Mouse (Mus musculus): ENCODE measurements around the gene Susd4. TPM values are rescaled to one million over a fixed set of nuclear protein-coding genes. Genes with fewer than 3 reads are reported as not detected.

The Susd4 gene
- polyA plus RNA-seq, 1 experiment from 2014 or later: 18.9 TPM

DNA sequence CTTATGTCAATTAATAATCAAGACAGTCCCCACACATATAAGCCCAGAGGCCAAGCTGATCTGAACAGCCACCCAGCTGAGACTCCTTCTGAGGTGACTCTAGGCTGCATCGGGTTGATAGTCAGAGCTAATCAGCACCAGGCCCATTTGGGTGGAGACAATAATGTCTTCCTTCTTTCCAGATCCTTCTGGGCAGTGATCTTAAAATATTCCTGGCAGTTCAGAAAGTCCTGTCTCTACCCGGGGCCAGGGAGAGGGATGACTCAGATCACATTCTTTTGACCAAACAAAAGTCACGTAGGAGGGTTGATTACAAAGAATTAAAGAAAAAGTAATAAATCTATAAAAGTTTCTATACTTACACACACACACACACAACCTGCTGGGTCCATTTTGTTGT, 180.3 kb downstream of the Susd4 start:
- Histone ChIP-seq H3K4me1 (ENCODE audit: control insufficient read depth, insufficient read depth, low read length) (no peaks in the 10 kb centered on the region), H3K9me3 (ENCODE audit: control insufficient read depth, low read depth, low read length) (no peaks in the 10 kb centered on the region), H3K27ac (ENCODE audit: low read length) (no peak overlapping the region), H3K4me3 (ENCODE audit: low read depth, low read length) (no peak overlapping the region), H3K36me3 (ENCODE audit: control insufficient read depth, insufficient read depth, low read length) (no peaks in the 10 kb centered on the region), H3K4me2 (replicated peaks; ENCODE audit: low read depth, low read length) (no peak overlapping the region), H3K9ac (replicated peaks; ENCODE audit: low read depth, low read length) (no peak overlapping the region), H3K27me3 (ENCODE audit: control insufficient read depth, insufficient read depth, low read length) (no peaks in the 10 kb centered on the region)
- 79% methylated on average over 3 of the region's 3 CpGs for WGBS
- ATAC-seq (ENCODE audit: insufficient number of reproducible peaks, insufficient read depth, low FRiP score, low read depth): no peak

DNA sequence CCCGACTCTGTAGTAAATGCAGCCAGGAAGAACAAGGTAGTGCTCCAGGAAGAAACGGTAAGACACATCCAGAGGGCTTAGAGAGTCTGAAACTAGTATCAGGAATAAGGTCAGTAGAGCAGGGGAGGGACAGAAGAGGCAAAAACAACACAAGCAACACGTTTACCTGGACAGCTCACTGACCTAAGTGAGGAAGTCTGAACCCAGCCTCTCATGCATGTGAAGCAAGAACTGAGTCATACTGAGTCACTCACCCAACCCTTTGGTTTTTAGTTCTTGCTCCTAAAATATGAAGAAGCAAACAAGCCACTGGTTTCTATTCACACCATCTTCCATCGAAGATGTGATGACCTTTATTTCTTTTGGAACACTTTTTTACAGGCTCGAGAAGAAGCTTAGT, 181.0 kb downstream of the Susd4 start:
- no peak overlapping the region for H3K4me3 ChIP-seq (ENCODE audit: low read depth, low read length)
- H3K9ac ChIP-seq (replicated peaks; ENCODE audit: low read depth, low read length): no peak overlapping the region
- no peak overlapping the region for H3K4me2 ChIP-seq (replicated peaks; ENCODE audit: low read depth, low read length)
- H3K4me1 ChIP-seq (ENCODE audit: control insufficient read depth, insufficient read depth, low read length): no peaks in the 10 kb centered on the region
- H3K27me3 ChIP-seq (ENCODE audit: control insufficient read depth, insufficient read depth, low read length): no peaks in the 10 kb centered on the region
- no peak overlapping the region for H3K27ac ChIP-seq (ENCODE audit: low read length)
- no peak for ATAC-seq (ENCODE audit: insufficient number of reproducible peaks, insufficient read depth, low FRiP score, low read depth)
- 71% methylated on average over 5 of the region's 5 CpGs for WGBS
- no peaks in the 10 kb centered on the region for H3K36me3 ChIP-seq (ENCODE audit: control insufficient read depth, insufficient read depth, low read length)
- H3K9me3 ChIP-seq (ENCODE audit: control insufficient read depth, low read depth, low read length): no peaks in the 10 kb centered on the region

DNA sequence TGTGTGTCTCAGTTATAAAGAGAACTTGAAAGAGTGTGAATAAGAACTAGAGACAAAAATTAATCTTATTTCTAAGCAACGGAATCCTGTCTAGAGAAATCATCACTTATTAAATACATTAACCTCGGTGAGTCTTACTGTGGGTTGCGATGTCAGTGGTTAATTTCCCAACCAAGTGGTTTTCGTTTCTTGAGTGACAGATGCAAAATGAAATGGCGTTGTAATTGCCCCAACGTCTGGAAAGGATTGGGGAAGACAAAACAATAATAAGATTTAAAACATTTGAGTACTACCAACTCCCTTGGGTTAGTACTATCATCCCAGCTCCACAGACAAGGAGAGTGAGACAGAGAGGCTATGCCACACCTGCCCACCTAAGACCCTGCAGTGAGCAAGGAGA, 181.9 kb downstream of the Susd4 start:
- WGBS: 67% methylated on average over 6 of the region's 6 CpGs
- Histone ChIP-seq H3K4me2 (replicated peaks; ENCODE audit: low read depth, low read length) (no peak overlapping the region), H3K27me3 (ENCODE audit: control insufficient read depth, insufficient read depth, low read length) (no peaks in the 10 kb centered on the region)

More for the DNA sequence above, 181.9 kb downstream of the Susd4 start:
- H3K36me3 ChIP-seq (ENCODE audit: control insufficient read depth, insufficient read depth, low read length): no peaks in the 10 kb centered on the region
- no peak overlapping the region for H3K27ac ChIP-seq (ENCODE audit: low read length)
- ATAC-seq (ENCODE audit: insufficient number of reproducible peaks, insufficient read depth, low FRiP score, low read depth): no peak
- no peak overlapping the region for H3K9ac ChIP-seq (replicated peaks; ENCODE audit: low read depth, low read length)
- no peak overlapping the region for H3K4me3 ChIP-seq (ENCODE audit: low read depth, low read length)
- H3K4me1 ChIP-seq (ENCODE audit: control insufficient read depth, insufficient read depth, low read length): no peaks in the 10 kb centered on the region
- no peaks in the 10 kb centered on the region for H3K9me3 ChIP-seq (ENCODE audit: control insufficient read depth, low read depth, low read length)

Other genes starting within 250 kb of the Susd4 start
- gene Capn2, start 246.3 kb upstream of the Susd4 start, polyA plus RNA-seq (2014; fragmentation: Nextera tagmentation; extraction: Ambion mirVana): 89.2 and 96.4 TPM in 2 replicates
- 1.1 and 1.5 TPM in 2 replicates for gene Capn8, start 198.9 kb upstream of the Susd4 start, polyA plus RNA-seq (2014; fragmentation: Nextera tagmentation; extraction: Ambion mirVana)
- not detected in 2 replicates for gene Ccdc185, start 14.7 kb upstream of the Susd4 start, polyA plus RNA-seq (2014; fragmentation: Nextera tagmentation; extraction: Ambion mirVana)
- gene Tlr5, start 190.9 kb downstream of the Susd4 start, polyA plus RNA-seq (2014; fragmentation: Nextera tagmentation; extraction: Ambion mirVana): 2.5 and 2.9 TPM in 2 replicates

Measured in stomach, embryonic 14.5 days (tissue).